Mouse (Mus musculus) liver, embryonic 14.5 days (tissue): ENCODE data around the gene Snx14. TPM values are rescaled to one million over a fixed set of nuclear protein-coding genes. Genes with fewer than 3 reads are reported as not detected.

ENCODE experiments used
- ATAC-seq: fragments of 200-750 bp; cut with Nextera tagmentation; 2 replicates; pipeline ENCODE4 v1.8.0; 2017; ENCODE audit warnings: moderate number of reproducible peaks, mild to moderate bottlenecking, moderate library complexity; ENCODE audit not compliant: insufficient read depth
- DNase-seq, 3 experiments: peaks; one replicate each; pipeline ENCODE4 v3.0.0-alpha.2; 2012 to 2013; ENCODE audit warnings: low read depth in 3 of 3, low spot score in 3 of 3
- H3K27ac ChIP-seq: fragments of 300-500 bp; sonication (generic); 2 replicates; pipeline ENCODE4 v1.5.1; 2014; ENCODE audit warnings: moderate library complexity, mild to moderate bottlenecking, control low read depth, inconsistent platforms
- H3K27me3 ChIP-seq: fragments of 300-500 bp; sonication (generic); 2 replicates; pipeline ENCODE4 v1.6.1; 2014; ENCODE audit warnings: mild to moderate bottlenecking, low read length, moderate library complexity; ENCODE audit not compliant: control insufficient read depth, insufficient read depth
- H3K36me3 ChIP-seq: fragments of 300-500 bp; sonication (generic); replicated peaks from 2 replicates; pipeline ENCODE4 v1.6.1; 2014; ENCODE audit warnings: low read depth; ENCODE audit not compliant: control insufficient read depth, insufficient read depth
- H3K4me1 ChIP-seq, 2 experiments: fragments of 200-500 bp in 1 of 2; fragments of 300-500 bp in 1 of 2; sonication (generic) in 1 of 2; replicated peaks; 2 replicates each; pipeline ENCODE4 v1.6.1; 2012 to 2014; ENCODE audit warnings: antibody characterized with exemption in 1 of 2, inconsistent platforms in 1 of 2, low read length in 1 of 2; ENCODE audit not compliant: control insufficient read depth in 2 of 2, insufficient read depth in 2 of 2
- H3K4me2 ChIP-seq: fragments of 300-500 bp; sonication (generic); 2 replicates; pipeline ENCODE4 v1.6.1; 2014; ENCODE audit warnings: low read depth, mild to moderate bottlenecking, control low read depth, moderate library complexity
- H3K4me3 ChIP-seq, 2 experiments: fragments of 200-500 bp in 1 of 2; fragments of 300-500 bp in 1 of 2; sonication (generic) in 1 of 2; 2 replicates each; pipeline ENCODE4 v1.5.1; 2012 to 2014; ENCODE audit warnings: low read depth in 2 of 2, low read length in 2 of 2, mild to moderate bottlenecking in 2 of 2, control low read depth in 1 of 2, inconsistent platforms in 1 of 2, moderate library complexity in 1 of 2; ENCODE audit not compliant: insufficient read depth in 1 of 2
- H3K9ac ChIP-seq: fragments of 300-500 bp; sonication (generic); replicated peaks from 2 replicates; pipeline ENCODE4 v1.6.1; 2014; ENCODE audit warnings: mild to moderate bottlenecking, control low read depth, moderate library complexity
- H3K9me3 ChIP-seq: fragments of 300-500 bp; sonication (generic); 2 replicates; pipeline ENCODE4 v1.6.1; 2016; ENCODE audit warnings: low read length, mixed read lengths; ENCODE audit not compliant: control insufficient read depth
- CTCF ChIP-seq: IDR thresholded peaks from 2 replicates; pipeline ENCODE4 v1.5.1; 2016; ENCODE audit warnings: antibody characterized with exemption, low read depth, control low read depth
- EP300 ChIP-seq: IDR thresholded peaks from 2 replicates; pipeline ENCODE4 v1.6.1; 2016; ENCODE audit warnings: antibody characterized with exemption, low read depth
- WGBS: fragments of 180-500 bp; shearing (Covaris S2); extraction: QIAGEN DNeasy Blood & Tissue Kit; methylation state at CpG from one replicate; pipeline ENCODE4 v1.1.7; 2014; ENCODE audit not compliant: insufficient replicate concordance; 5-methylcytosine and 5-hydroxymethylcytosine counted together
- polyA plus RNA-seq, 2 experiments: library from polyadenylated mRNA; depleted of rRNA in 1 of 2; stranded (reverse) in 1 of 2; unstranded in 1 of 2; fragments of >200 nt; fragmentation: Nextera tagmentation in 1 of 2; extraction: Ambion mirVana in 1 of 2; gene quantifications; 2 replicates each; pipeline versions ENCODE4 v1.2.1 to v1.2.3; 2012 to 2014

Gene Snx14
- polyA plus RNA-seq, 2 experiments: 8.6 to 9.9 TPM

DNA sequence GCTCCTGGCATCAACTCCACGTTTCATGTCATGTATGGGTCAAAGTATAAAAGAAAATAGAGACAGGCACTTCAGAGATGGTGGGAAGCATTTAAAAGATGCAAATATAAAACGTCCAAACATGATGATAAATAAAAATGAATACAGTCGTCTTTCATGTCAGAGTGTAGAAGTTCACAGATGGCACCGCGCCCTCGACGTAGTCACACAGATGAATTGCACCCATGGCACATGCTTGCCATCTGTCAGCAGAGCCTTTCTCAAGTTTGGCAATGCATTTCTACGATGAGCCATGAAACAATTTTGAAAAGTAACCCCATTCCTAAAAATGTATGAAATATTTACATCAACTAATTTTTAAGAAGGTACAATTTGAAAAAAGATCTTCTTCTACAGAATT lies 43.9 kb downstream of the Snx14 start:
- no peak for ATAC-seq
- Histone ChIP-seq H3K4me1 (no peaks in the 10 kb centered on the region), H3K27ac (no peak overlapping the region), H3K4me3 (no peak overlapping the region), H3K9ac (no peak overlapping the region), H3K27me3 (no peaks in the 10 kb centered on the region), H3K4me2 (no peak overlapping the region), H3K9me3 (no peaks in the 10 kb centered on the region), H3K36me3 (no peaks in the 10 kb centered on the region)
- DNase-seq: no peak
- WGBS: 73% methylated on average over 8 of the region's 8 CpGs
- TF ChIP-seq CTCF (no peak), EP300 (no peak)

DNA sequence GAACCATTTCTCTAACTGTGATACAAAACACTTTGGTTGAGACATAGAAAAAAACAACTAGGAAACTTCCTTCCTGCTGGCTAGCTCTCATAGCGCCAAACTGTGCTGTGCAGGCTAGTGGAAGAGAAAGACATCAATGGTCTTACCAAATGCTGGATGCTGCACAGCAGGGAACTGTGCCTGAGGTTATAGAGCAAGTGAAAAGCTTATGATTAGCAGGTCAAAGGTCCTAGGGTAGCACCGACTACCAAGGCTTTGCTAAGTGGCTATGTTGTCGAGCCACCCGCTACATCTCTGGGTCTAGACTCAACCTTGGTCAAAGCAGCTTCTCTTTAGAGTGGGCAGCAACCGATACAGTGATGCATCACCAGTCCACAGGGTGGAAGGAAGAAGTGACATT lies 49.9 kb downstream of the Snx14 start:
- no peak overlapping the region for H3K27ac ChIP-seq
- H3K4me3 ChIP-seq: no peak overlapping the region
- H3K4me1 ChIP-seq: no peaks in the 10 kb centered on the region
- TF ChIP-seq EP300 (no peak), CTCF (no peak)
- H3K36me3 ChIP-seq: peaks cover 6% of the 10 kb centered on the region; the same call in 1 of the 2 replicates
- no peak for ATAC-seq
- WGBS: 76% methylated on average over 5 of the region's 5 CpGs
- DNase-seq: no peak
- H3K27me3 ChIP-seq: no peaks in the 10 kb centered on the region
- H3K9me3 ChIP-seq: no peaks in the 10 kb centered on the region
- H3K9ac ChIP-seq: no peak overlapping the region
- no peak overlapping the region for H3K4me2 ChIP-seq

GRCm38 (mm10) chr9:88380542-88380941 lies 58.2 kb downstream of the Snx14 start:
- Histone ChIP-seq H3K9me3 (no peaks in the 10 kb centered on the region), H3K4me3 (no peak overlapping the region), H3K36me3 (peaks cover 7% of the 10 kb centered on the region; the same call in 1 of the 2 replicates), H3K9ac (no peak overlapping the region), H3K4me1 (peaks cover 0 to 4% of the 10 kb centered on the region in 2 experiments; a peak in 1 of 4 replicates), H3K4me2 (no peak overlapping the region), H3K27me3 (no peaks in the 10 kb centered on the region), H3K27ac (no peak overlapping the region)
- no peak for TF ChIP-seq EP300
- TF ChIP-seq CTCF: no peak
- ATAC-seq (no peak), DNase-seq (no peak)
- 17% methylated on average over 1 of the region's 1 CpGs for whole genome bisulfite sequencing

- Histone ChIP-seq H3K9me3 (no peaks in the 10 kb centered on the region), H3K9ac (no peak overlapping the region), H3K27me3 (no peaks in the 10 kb centered on the region), H3K36me3 (peaks cover 7% of the 10 kb centered on the region; the same call in 1 of the 2 replicates), H3K4me2 (no peak overlapping the region), H3K4me1 (peaks cover 0 to 4% of the 10 kb centered on the region in 2 experiments; a peak in 1 of 4 replicates), H3K4me3 (no peak overlapping the region), H3K27ac (no peak overlapping the region)
- peak; percentile 39; the same call in 1 of the 2 replicates for ATAC-seq
- TF ChIP-seq CTCF (no peak), EP300 (0 out of 2 replicates have a peak, but pooled peaks have one; percentile 35)
- WGBS: 13% methylated on average over 7 of the region's 7 CpGs
- no peak for DNase-seq
Observed at GRCm38 (mm10) chr9:88380076-88380475, 58.7 kb downstream of the Snx14 start.

GRCm38 (mm10) chr9:88379057-88379456 lies 59.7 kb downstream of the Snx14 start:
- DNase-seq (no peak), ATAC-seq (no peak)
- 22% methylated on average over 3 of the region's 3 CpGs for WGBS
- H3K9ac ChIP-seq: no peak overlapping the region
- H3K4me3 ChIP-seq: no peak overlapping the region
- no peaks in the 10 kb centered on the region for H3K9me3 ChIP-seq
- no peaks in the 10 kb centered on the region for H3K27me3 ChIP-seq
- no peak overlapping the region for H3K27ac ChIP-seq
- peaks cover 0 to 4% of the 10 kb centered on the region in 2 experiments; a peak in 1 of 4 replicates for H3K4me1 ChIP-seq
- no peak overlapping the region for H3K4me2 ChIP-seq
- peaks cover 4% of the 10 kb centered on the region; the same call in 1 of the 2 replicates for H3K36me3 ChIP-seq
- TF ChIP-seq EP300 (no peak), CTCF (no peak)
